Mouse (Mus musculus) limb, embryonic 12.5 days (tissue): ENCODE measurements around the gene Abl1. TPM values are rescaled to one million over a fixed set of nuclear protein-coding genes. Genes with fewer than 3 reads are reported as not detected.

Experiments
- ATAC-seq: fragments of 200-750 bp; cut with Nextera tagmentation; 2 replicates; pipeline ENCODE4 v1.8.0; 2017; ENCODE audit warnings: low read depth, moderate TSS enrichment; ENCODE audit not compliant: insufficient number of reproducible peaks, insufficient read depth, low FRiP score, low TSS enrichment
- H3K27ac ChIP-seq: fragments of 300-500 bp; sonication (generic); 2 replicates; pipeline ENCODE4 v1.5.1; 2016; ENCODE audit warnings: mild to moderate bottlenecking, moderate library complexity
- H3K27me3 ChIP-seq: fragments of 300-500 bp; sonication (generic); 2 replicates; pipeline ENCODE4 v1.6.1; 2016; ENCODE audit warnings: mild to moderate bottlenecking, moderate library complexity
- H3K36me3 ChIP-seq: fragments of 300-500 bp; sonication (generic); 2 replicates; pipeline ENCODE4 v1.6.1; 2016; ENCODE audit warnings: mild to moderate bottlenecking, moderate library complexity
- H3K4me1 ChIP-seq: fragments of 300-500 bp; sonication (generic); replicated peaks from 2 replicates; pipeline ENCODE4 v1.6.1; 2016
- H3K4me2 ChIP-seq: fragments of 300-500 bp; sonication (generic); 2 replicates; pipeline ENCODE4 v1.6.1; 2016; ENCODE audit warnings: mild to moderate bottlenecking, moderate library complexity
- H3K4me3 ChIP-seq: fragments of 300-500 bp; sonication (generic); replicated peaks from 2 replicates; pipeline ENCODE4 v1.5.1; 2016; ENCODE audit warnings: mild to moderate bottlenecking
- H3K9ac ChIP-seq: fragments of 300-500 bp; sonication (generic); replicated peaks from 2 replicates; pipeline ENCODE4 v1.6.1; 2016; ENCODE audit warnings: mild to moderate bottlenecking, moderate library complexity
- H3K9me3 ChIP-seq: fragments of 300-500 bp; sonication (generic); 2 replicates; pipeline ENCODE4 v1.6.1; 2016; ENCODE audit warnings: mild to moderate bottlenecking, moderate library complexity
- WGBS: fragments of 180-500 bp; shearing (Covaris S2); methylation state at CpG from one replicate; pipeline ENCODE4 v1.1.7; 2016; 5-methylcytosine and 5-hydroxymethylcytosine counted together
- polyA plus RNA-seq: library from polyadenylated mRNA; unstranded; fragments of >200 nt; fragmentation: Nextera tagmentation; extraction: Ambion mirVana; gene quantifications from 2 replicates; pipeline ENCODE4 v1.2.1, GENCODE M21; 2016

Gene Abl1
- polyA plus RNA-seq, result 63.0 and 72.2 TPM in 2 replicates

DNA sequence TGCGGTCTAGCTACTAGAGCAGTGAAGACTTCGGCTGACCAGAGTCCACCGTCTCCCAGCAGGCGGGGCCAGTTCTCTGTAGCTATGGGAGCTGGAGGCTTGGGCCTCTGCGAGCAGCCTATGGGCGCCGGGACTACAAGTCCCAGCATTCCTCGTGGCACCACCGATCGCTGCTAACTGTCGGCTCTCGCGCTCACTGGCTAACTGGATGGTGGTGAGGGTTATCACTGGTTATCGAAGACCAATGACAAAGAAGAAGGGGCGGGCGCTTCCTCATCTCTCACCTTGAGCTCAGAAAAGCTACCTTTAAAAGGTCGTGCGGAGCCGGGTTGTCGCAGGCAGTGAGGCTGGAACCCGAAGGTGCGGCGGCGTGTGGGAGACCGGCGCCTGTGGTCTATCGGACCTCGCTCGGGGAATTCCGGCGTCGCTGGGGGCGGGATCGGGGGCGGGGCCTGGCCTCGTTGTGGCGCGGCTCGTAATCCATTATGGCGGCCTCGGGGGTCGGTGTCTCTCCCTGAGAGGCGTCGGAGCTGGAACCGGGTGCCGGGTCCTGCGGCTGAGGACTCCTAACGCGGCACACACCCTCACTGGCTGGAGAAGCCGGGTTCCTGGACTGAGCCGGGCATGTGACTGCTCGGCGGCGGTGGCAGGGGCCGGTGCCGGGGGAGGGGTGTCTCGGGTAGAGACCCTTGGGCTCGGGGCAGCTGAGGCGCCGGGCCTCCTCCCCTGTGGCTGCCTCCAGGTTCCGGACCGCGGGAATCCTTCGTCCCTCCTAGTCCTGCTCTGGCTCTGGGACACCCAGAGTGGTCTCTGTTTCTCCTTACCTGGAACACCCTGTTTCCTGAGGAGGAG, at the start of gene Abl1:
Gene Abl1 (plus strand): TSS at position 303 of the 852 bp plus-strand sequence.
- Histone ChIP-seq H3K36me3 (peaks cover 5% of the 10 kb centered on the region; the same call in 1 of the 2 replicates), H3K27me3 (no peaks in the 10 kb centered on the region), H3K27ac (peak within 1 kb of the TSS; percentile 95), H3K4me2 (peak within 1 kb of the TSS; percentile 86), H3K9me3 (0 out of 2 replicates have a peak, but pooled peaks cover 2% of the 10 kb centered on the region), H3K4me3 (peak within 1 kb of the TSS; percentile 89), H3K4me1 (peaks cover 27% of the 10 kb centered on the region), H3K9ac (peak within 1 kb of the TSS; percentile 80)
- peak; percentile 99 for ATAC-seq
- WGBS, result under 1% methylated on average over 61 of the region's 64 CpGs

DNA sequence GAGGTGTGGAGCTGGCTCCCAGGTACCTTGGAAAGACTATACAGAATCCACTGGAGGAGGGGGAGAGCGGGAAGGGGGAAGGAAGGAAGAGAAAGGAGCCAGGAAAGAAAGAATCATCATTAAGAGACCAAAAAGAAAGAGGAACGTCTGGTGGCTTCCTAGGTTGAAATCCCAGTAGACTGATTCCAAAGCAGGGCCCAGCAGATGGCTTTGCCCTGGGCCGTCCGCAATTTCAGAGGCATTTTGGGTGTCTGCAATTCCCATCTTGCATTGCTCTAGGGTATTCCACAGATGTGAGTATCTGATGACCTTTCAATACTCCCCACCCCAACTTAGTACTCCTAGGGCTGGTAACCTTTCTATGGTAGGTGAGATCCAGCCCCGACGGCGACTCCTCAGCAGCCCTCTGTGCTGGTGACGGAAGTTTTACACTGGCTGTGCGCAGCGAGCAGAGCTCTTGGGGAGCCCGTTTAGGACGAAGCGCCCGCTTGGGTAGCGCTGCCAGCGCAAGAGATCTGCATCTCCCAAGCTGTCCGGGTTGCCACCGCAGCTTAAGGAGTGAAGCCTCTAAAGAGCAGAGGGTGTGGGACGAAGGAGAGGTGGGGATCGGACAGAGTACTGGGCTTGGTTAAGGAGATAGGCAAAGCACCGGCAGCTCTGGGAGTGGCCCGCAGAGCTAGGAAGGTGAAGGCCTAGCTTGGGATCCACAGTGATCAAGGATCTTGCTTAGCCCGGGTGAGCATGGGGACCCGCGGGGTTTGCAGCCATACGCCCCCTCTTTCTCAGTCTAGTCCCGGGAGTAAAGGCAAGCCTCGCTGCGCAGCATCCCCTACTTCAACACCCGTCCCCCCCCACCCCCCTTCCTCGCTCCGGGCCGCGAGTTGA, 49.4 kb upstream of the Abl1 start:
- Histone ChIP-seq H3K4me2 (no peak overlapping the region), H3K4me1 (peaks cover 38% of the 10 kb centered on the region), H3K4me3 (peak overlapping the region; percentile 6; the same call in 1 of the 2 replicates), H3K27me3 (peaks cover 100% of the 10 kb centered on the region), H3K9me3 (no peaks in the 10 kb centered on the region), H3K9ac (no peak overlapping the region), H3K27ac (no peak overlapping the region), H3K36me3 (no peaks in the 10 kb centered on the region)
- WGBS, result under 1% methylated on average over 32 of the region's 34 CpGs
- ATAC-seq, result no peak

DNA sequence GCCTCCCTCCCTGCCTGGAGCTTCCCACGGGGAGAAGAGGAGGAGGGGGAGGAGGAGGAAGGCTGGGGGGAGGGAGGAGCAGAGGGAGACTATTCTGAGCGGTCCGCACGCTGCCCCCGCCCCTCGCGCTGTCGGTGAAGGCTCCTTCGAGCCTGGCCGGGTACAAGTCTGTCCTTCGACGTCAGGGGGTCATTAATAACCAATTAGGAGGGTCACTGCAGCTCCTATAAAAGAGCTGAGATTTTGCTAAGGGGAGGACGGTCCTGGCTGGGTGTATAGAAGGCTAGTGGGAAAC, 48.8 kb upstream of the Abl1 start:
- Histone ChIP-seq H3K27ac (no peak overlapping the region), H3K4me1 (peaks cover 38% of the 10 kb centered on the region), H3K9ac (no peak overlapping the region), H3K9me3 (no peaks in the 10 kb centered on the region), H3K4me2 (no peak overlapping the region), H3K36me3 (no peaks in the 10 kb centered on the region), H3K27me3 (peaks cover 100% of the 10 kb centered on the region), H3K4me3 (peak overlapping the region; percentile 6; the same call in 1 of the 2 replicates)
- no peak for ATAC-seq
- WGBS, result under 1% methylated on average over 13 of the region's 13 CpGs

DNA sequence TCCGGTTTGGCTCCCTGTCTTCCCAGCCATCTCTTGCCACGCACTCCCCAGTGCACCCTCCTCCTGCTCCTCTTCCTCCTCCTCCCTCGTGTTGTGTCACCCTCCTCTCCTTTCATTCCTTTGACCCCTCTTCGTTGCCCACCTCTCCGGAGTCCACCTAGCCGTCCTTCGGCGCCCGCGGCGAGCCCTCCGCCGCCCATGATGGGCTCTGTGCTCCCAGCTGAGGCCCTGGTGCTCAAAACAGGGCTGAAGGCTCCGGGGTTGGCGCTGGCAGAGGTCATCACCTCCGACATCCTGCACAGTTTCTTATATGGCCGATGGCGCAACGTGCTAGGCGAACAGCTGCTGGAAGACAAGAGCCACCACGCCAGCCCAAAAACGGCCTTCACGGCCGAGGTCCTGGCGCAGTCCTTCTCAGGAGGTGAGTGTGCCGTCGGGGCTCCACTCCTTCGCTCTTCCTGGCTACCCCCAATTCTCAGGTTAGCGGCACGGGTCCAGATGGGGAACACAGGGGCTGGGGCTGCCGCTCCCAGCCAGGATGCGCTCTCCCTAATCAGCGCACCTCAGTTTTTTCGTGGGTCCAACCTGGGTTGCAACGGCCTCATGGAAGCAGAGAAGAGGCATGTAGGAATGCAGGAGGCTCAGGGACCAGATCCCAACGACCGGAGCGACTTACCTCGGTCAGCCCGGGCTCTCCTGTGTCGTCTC, 48.1 kb upstream of the Abl1 start, which contains the start of gene Prdm12:
Gene Prdm12 (plus strand): TSS at position 137 of the 708 bp plus-strand sequence.
- no peaks in the 10 kb centered on the region for H3K36me3 ChIP-seq
- H3K4me3 ChIP-seq, result peak within 1 kb of the TSS; percentile 6
- peaks cover 100% of the 10 kb centered on the region for H3K27me3 ChIP-seq
- no peak within 1 kb of the TSS for H3K27ac ChIP-seq
- WGBS, result 1% methylated on average over 41 of the region's 41 CpGs
- 0 out of 2 replicates have a peak within 1 kb of the TSS, but pooled peaks have one; percentile 8 for H3K9ac ChIP-seq
- no peak for ATAC-seq
- H3K9me3 ChIP-seq, result no peaks in the 10 kb centered on the region
- H3K4me2 ChIP-seq, result no peak within 1 kb of the TSS
- H3K4me1 ChIP-seq, result peaks cover 38% of the 10 kb centered on the region

DNA sequence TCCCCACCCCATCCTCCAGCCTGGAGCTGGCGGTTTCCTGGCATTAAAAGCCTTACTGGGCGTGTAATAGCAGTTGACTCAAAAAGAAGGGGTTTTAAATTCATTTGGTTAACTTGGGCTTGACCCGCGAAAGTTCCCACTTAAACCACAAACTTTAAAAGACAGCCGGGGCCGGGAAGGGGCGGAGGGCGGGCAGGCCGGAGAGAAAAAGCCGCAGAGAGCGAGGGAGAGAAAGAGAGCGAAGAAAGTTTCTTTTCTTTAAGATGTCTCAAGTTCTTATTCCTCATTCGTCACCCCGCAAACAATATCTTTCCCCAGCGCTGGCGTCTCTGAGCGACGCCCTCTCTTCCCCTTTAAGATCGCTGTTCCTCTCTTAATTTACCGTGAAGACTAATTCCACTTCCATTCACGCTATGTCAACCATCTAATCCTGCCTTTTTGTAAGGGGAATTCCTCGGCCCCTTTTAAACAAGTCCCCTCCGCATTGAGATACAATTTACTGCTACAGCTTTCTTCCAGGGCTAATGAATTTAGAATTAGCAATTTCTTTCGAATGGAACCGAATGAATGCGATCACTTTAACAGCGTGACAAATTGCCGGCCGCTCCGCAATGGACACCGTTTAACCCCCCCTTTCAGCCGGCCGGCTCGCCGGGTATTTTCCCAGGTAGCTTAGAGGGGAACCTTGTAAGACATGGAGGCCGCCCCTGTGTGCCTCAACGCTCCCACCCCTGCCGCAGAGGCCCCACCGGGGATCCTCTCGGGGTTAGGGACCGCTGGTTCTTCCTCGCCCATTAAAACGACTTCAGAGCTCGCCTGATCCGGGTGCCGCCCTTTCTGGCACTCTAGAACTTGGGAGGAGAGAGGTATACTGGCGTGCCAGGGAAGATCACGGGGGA, 47.3 kb upstream of the Abl1 start:
- Histone ChIP-seq H3K27me3 (peaks cover 100% of the 10 kb centered on the region), H3K9me3 (no peaks in the 10 kb centered on the region), H3K36me3 (no peaks in the 10 kb centered on the region), H3K9ac (0 out of 2 replicates have a peak overlapping the region, but pooled peaks have one; percentile 8), H3K4me3 (peak overlapping the region; percentile 4), H3K4me2 (0 out of 2 replicates have a peak overlapping the region, but pooled peaks have one; percentile 20), H3K4me1 (peaks cover 31% of the 10 kb centered on the region), H3K27ac (no peak overlapping the region)
- 1% methylated on average over 48 of the region's 48 CpGs for WGBS
- ATAC-seq, result no peak

DNA sequence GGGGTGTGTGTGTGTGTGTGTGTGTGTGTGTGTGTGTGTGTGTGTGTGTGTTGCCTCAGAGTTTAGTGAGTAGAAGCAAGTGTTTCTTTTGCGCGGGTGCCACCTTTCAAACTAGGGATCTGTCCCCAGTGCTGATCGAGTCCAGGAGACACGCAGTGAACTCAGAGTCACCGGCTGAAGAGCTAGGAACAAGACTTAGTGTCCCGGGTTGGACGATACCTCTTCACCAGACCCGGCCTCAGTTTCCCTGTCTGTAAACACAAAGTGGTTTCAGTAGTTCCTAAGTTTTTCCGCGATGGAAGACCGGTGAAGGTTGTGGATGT, 46.7 kb upstream of the Abl1 start:
- H3K27ac ChIP-seq, result no peak overlapping the region
- peaks cover 25% of the 10 kb centered on the region for H3K4me1 ChIP-seq
- no peak overlapping the region for H3K4me3 ChIP-seq
- H3K9ac ChIP-seq, result no peak overlapping the region
- H3K9me3 ChIP-seq, result no peaks in the 10 kb centered on the region
- no peak overlapping the region for H3K4me2 ChIP-seq
- peaks cover 100% of the 10 kb centered on the region for H3K27me3 ChIP-seq
- WGBS, result under 1% methylated on average over 11 of the region's 11 CpGs
- ATAC-seq, result no peak
- no peaks in the 10 kb centered on the region for H3K36me3 ChIP-seq

DNA sequence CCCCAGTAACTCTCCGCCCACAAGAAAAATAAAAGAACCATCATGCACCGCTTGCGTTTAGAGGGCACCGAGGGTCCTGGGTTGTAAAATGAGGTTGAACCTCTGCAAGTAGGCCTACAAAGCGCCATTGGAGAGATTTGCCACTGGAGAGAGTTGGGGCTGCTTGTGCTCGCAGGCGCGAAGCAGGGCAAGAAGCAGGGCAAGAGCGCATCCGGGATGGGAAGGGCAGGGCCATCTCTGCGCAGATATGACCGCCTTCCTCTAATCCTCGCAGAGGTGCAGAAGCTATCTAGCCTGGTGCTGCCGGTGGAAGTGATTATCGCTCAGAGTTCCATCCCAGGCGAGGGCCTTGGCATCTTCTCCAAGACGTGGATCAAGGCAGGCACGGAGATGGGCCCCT, 46.2 kb upstream of the Abl1 start:
- Histone ChIP-seq H3K9me3 (no peaks in the 10 kb centered on the region), H3K4me2 (no peak overlapping the region), H3K4me3 (no peak overlapping the region), H3K36me3 (no peaks in the 10 kb centered on the region), H3K9ac (no peak overlapping the region), H3K4me1 (peaks cover 20% of the 10 kb centered on the region), H3K27me3 (peaks cover 100% of the 10 kb centered on the region), H3K27ac (no peak overlapping the region)
- ATAC-seq, result no peak
- 3% methylated on average over 18 of the region's 18 CpGs for WGBS

DNA sequence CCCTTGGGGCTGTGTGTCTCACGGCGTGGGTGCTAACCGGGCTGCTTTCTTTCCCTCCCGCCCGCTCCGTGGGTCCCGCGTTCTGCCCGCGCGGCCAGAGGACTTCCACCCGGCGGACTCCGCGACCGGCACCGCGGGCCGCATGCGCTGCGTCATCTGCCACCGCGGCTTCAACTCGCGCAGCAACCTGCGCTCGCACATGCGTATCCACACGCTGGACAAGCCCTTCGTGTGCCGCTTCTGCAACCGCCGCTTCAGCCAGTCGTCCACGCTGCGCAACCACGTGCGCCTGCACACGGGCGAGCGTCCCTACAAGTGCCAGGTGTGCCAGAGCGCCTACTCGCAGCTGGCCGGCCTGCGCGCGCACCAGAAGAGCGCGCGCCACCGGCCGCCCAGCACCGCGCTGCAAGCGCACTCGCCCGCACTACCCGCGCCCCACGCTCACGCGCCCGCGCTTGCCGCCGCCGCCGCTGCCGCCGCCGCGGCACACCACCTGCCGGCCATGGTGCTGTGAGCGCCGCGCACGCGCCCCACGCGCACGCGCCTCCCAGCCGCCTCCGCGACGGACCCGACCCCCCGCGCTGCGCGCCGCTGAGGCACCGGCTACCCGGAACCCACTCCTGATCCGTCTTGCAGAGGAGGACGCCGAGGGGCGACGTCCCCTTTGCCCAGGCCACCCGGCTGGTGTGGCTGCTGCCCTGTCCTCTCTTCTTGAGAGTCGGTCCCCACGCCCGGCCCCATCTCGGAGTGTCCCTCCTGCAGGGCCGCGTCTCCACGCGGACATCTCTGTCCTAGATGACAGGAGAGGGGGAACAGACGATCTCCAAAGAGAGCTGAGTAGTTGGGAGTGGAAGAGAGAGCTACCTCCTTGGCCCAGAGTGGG, 34.0 kb upstream of the Abl1 start:
- Histone ChIP-seq H3K36me3 (no peaks in the 10 kb centered on the region), H3K27me3 (peaks cover 96% of the 10 kb centered on the region), H3K9me3 (peaks cover 5% of the 10 kb centered on the region), H3K4me2 (peak overlapping the region; percentile 97), H3K4me3 (peak overlapping the region; percentile 58), H3K27ac (no peak overlapping the region), H3K4me1 (peaks cover 12% of the 10 kb centered on the region), H3K9ac (peak overlapping the region; percentile 37; the same call in 1 of the 2 replicates)
- under 1% methylated on average over 100 of the region's 109 CpGs for WGBS
- 0 out of 2 replicates have a peak, but pooled peaks have one; percentile 47 for ATAC-seq

DNA sequence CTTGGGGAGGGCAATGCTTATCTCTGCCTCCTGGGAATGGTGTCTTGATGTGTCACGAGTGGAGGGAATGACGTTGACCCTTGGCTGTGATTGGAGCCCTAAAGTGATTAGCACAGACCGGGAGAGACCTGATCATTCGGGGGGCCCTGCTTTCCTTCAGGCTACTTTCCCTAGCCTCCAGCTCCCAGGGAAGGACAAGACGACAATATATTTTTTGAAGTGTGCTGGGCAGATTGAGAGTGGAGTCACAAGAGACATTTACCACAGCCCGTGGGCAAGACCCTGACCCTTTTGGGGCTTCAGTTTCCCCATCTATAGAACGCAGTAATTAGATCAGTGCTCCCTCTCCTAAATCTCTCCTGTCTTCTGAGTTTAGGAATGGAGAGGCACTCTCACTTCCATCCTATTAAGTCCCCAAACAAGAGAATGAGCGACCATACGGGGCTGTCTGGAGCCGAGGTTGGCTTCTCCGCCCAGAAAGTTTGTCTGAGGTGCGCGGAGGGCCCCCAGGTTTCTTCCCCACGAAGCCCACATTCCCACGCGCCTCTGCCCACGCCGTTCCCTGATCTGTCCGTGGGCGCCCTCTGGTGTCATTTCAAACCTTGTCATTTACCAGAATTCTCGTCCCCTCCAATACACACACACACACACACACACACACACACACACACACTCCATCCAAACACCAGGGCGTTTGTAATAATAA, 33.2 kb upstream of the Abl1 start:
- Histone ChIP-seq H3K4me3 (peak overlapping the region; percentile 58), H3K9me3 (peaks cover 8% of the 10 kb centered on the region), H3K36me3 (no peaks in the 10 kb centered on the region), H3K4me2 (peak overlapping the region; percentile 97), H3K4me1 (peaks cover 12% of the 10 kb centered on the region), H3K27ac (no peak overlapping the region), H3K27me3 (peaks cover 94% of the 10 kb centered on the region), H3K9ac (no peak overlapping the region)
- WGBS, result 4% methylated on average over 22 of the region's 22 CpGs
- no peak for ATAC-seq
